Mouse (Mus musculus): ENCODE data around the gene Tpcn2. TPM values are rescaled to one million over a fixed set of nuclear protein-coding genes. Genes with fewer than 3 reads are reported as not detected.

Tpcn2 gene
- polyA plus RNA-seq, 1 experiment from 2014 or later = 9.7 TPM

GRCm38 (mm10) chr7:145234841-145235790 is 48.7 kb downstream of the Tpcn2 start:
- no peaks in the 10 kb centered on the region for H3K36me3 ChIP-seq
- WGBS = 56% methylated on average over 10 of the region's 10 CpGs
- H3K9ac ChIP-seq = no peak overlapping the region
- H3K27ac ChIP-seq = peak overlapping the region; percentile 51
- peaks cover 51% of the 10 kb centered on the region for H3K4me1 ChIP-seq
- no peaks in the 10 kb centered on the region for H3K27me3 ChIP-seq
- H3K9me3 ChIP-seq (replicated peaks) = no peaks in the 10 kb centered on the region
- H3K4me2 ChIP-seq = no peak overlapping the region
- H3K4me3 ChIP-seq (replicated peaks) = no peak overlapping the region
- ATAC-seq (replicated peaks; ENCODE audit: low FRiP score) = no peak

- peak; percentile 67 for ATAC-seq (replicated peaks; ENCODE audit: low FRiP score)
- Histone ChIP-seq H3K9me3 (replicated peaks) (no peaks in the 10 kb centered on the region), H3K9ac (no peak overlapping the region), H3K4me2 (no peak overlapping the region), H3K36me3 (no peaks in the 10 kb centered on the region), H3K4me1 (peaks cover 33% of the 10 kb centered on the region), H3K27ac (peak overlapping the region; percentile 88), H3K4me3 (replicated peaks) (no peak overlapping the region), H3K27me3 (no peaks in the 10 kb centered on the region)
- 50% methylated on average over 9 of the region's 9 CpGs for WGBS
These were observed 52.2 kb downstream of the Tpcn2 start for GRCm38 (mm10) chr7:145231659-145232058.

GRCm38 (mm10) chr7:145226641-145227040 is 57.2 kb downstream of the Tpcn2 start:
- no peak for ATAC-seq (replicated peaks; ENCODE audit: low FRiP score)
- H3K27ac ChIP-seq = no peak overlapping the region
- H3K9ac ChIP-seq = no peak overlapping the region
- H3K4me2 ChIP-seq = no peak overlapping the region
- no peaks in the 10 kb centered on the region for H3K36me3 ChIP-seq
- no peaks in the 10 kb centered on the region for H3K27me3 ChIP-seq
- H3K9me3 ChIP-seq (replicated peaks) = no peaks in the 10 kb centered on the region
- WGBS = 90% methylated on average over 6 of the region's 6 CpGs
- H3K4me1 ChIP-seq = peaks cover 25% of the 10 kb centered on the region
- no peak overlapping the region for H3K4me3 ChIP-seq (replicated peaks)

GRCm38 (mm10) chr7:145225626-145226025 is 58.2 kb downstream of the Tpcn2 start:
- ATAC-seq (replicated peaks; ENCODE audit: low FRiP score) = no peak
- H3K9me3 ChIP-seq (replicated peaks) = no peaks in the 10 kb centered on the region
- no peak overlapping the region for H3K27ac ChIP-seq
- no peak overlapping the region for H3K9ac ChIP-seq
- H3K4me2 ChIP-seq = no peak overlapping the region
- peaks cover 26% of the 10 kb centered on the region for H3K4me1 ChIP-seq
- H3K4me3 ChIP-seq (replicated peaks) = no peak overlapping the region
- 83% methylated on average over 6 of the region's 6 CpGs for WGBS
- H3K27me3 ChIP-seq = no peaks in the 10 kb centered on the region
- H3K36me3 ChIP-seq = no peaks in the 10 kb centered on the region

GRCm38 (mm10) chr7:145221841-145222689 is 61.7 kb downstream of the Tpcn2 start:
- Histone ChIP-seq H3K27ac (peak overlapping the region; percentile 81), H3K4me2 (no peak overlapping the region), H3K4me1 (peaks cover 24% of the 10 kb centered on the region), H3K27me3 (no peaks in the 10 kb centered on the region), H3K4me3 (replicated peaks) (no peak overlapping the region), H3K9me3 (replicated peaks) (no peaks in the 10 kb centered on the region), H3K36me3 (no peaks in the 10 kb centered on the region), H3K9ac (peak overlapping the region; percentile 17; the same call in 1 of the 2 replicates)
- peak; percentile 89 for ATAC-seq (replicated peaks; ENCODE audit: low FRiP score)
- 9% methylated on average over 2 of the region's 2 CpGs for WGBS

GRCm38 (mm10) chr7:145221346-145221745 is 62.5 kb downstream of the Tpcn2 start:
- Histone ChIP-seq H3K9ac (0 out of 2 replicates have a peak overlapping the region, but pooled peaks have one; percentile 17), H3K4me3 (replicated peaks) (no peak overlapping the region), H3K9me3 (replicated peaks) (no peaks in the 10 kb centered on the region), H3K4me2 (no peak overlapping the region), H3K36me3 (no peaks in the 10 kb centered on the region), H3K4me1 (peaks cover 30% of the 10 kb centered on the region), H3K27me3 (no peaks in the 10 kb centered on the region), H3K27ac (peak overlapping the region; percentile 81)
- 51% methylated on average over 2 of the region's 2 CpGs for WGBS
- no peak for ATAC-seq (replicated peaks; ENCODE audit: low FRiP score)

- ATAC-seq (replicated peaks; ENCODE audit: low FRiP score) = no peak
- H3K27ac ChIP-seq = no peak overlapping the region
- WGBS = 81% methylated on average over 9 of the region's 9 CpGs
- H3K36me3 ChIP-seq = no peaks in the 10 kb centered on the region
- no peak overlapping the region for H3K4me3 ChIP-seq (replicated peaks)
- no peak overlapping the region for H3K4me2 ChIP-seq
- no peaks in the 10 kb centered on the region for H3K27me3 ChIP-seq
- no peak overlapping the region for H3K9ac ChIP-seq
- H3K4me1 ChIP-seq = peaks cover 32% of the 10 kb centered on the region
- H3K9me3 ChIP-seq (replicated peaks) = no peaks in the 10 kb centered on the region
These were observed 64.4 kb downstream of the Tpcn2 start for GRCm38 (mm10) chr7:145219420-145219831.

GRCm38 (mm10) chr7:145216591-145216990 is 67.2 kb downstream of the Tpcn2 start:
- no peaks in the 10 kb centered on the region for H3K9me3 ChIP-seq (replicated peaks)
- WGBS = 43% methylated on average over 1 of the region's 1 CpGs
- H3K4me1 ChIP-seq = peaks cover 26% of the 10 kb centered on the region
- no peak; the same call in 1 of the 2 replicates for ATAC-seq (replicated peaks; ENCODE audit: low FRiP score)
- no peak overlapping the region for H3K27ac ChIP-seq
- no peak overlapping the region for H3K4me3 ChIP-seq (replicated peaks)
- H3K27me3 ChIP-seq = no peaks in the 10 kb centered on the region
- H3K9ac ChIP-seq = no peak overlapping the region
- no peaks in the 10 kb centered on the region for H3K36me3 ChIP-seq
- no peak overlapping the region for H3K4me2 ChIP-seq

- 92% methylated on average over 4 of the region's 4 CpGs for WGBS
- no peak for ATAC-seq (replicated peaks; ENCODE audit: low FRiP score)
- Histone ChIP-seq H3K27me3 (no peaks in the 10 kb centered on the region), H3K36me3 (no peaks in the 10 kb centered on the region), H3K4me3 (replicated peaks) (no peak overlapping the region), H3K9me3 (replicated peaks) (no peaks in the 10 kb centered on the region), H3K9ac (no peak overlapping the region), H3K4me2 (no peak overlapping the region), H3K4me1 (peaks cover 31% of the 10 kb centered on the region), H3K27ac (no peak overlapping the region)
These were observed 68.3 kb downstream of the Tpcn2 start for GRCm38 (mm10) chr7:145215476-145215875.

- Histone ChIP-seq H3K9ac (peak overlapping the region; percentile 36), H3K4me3 (replicated peaks) (no peak overlapping the region), H3K9me3 (replicated peaks) (no peaks in the 10 kb centered on the region), H3K36me3 (no peaks in the 10 kb centered on the region), H3K4me1 (peaks cover 32% of the 10 kb centered on the region), H3K27me3 (no peaks in the 10 kb centered on the region), H3K27ac (peak overlapping the region; percentile 90), H3K4me2 (peak overlapping the region; percentile 19; the same call in 1 of the 2 replicates)
- peak; percentile 68 for ATAC-seq (replicated peaks; ENCODE audit: low FRiP score)
- 16% methylated on average over 13 of the region's 14 CpGs for WGBS
These were observed 71.8 kb downstream of the Tpcn2 start for GRCm38 (mm10) chr7:145211680-145212659.

- Histone ChIP-seq H3K4me3 (replicated peaks) (no peak overlapping the region), H3K27me3 (no peaks in the 10 kb centered on the region), H3K4me1 (peaks cover 38% of the 10 kb centered on the region), H3K4me2 (no peak overlapping the region), H3K36me3 (no peaks in the 10 kb centered on the region), H3K27ac (no peak overlapping the region), H3K9ac (no peak overlapping the region), H3K9me3 (replicated peaks) (no peaks in the 10 kb centered on the region)
- ATAC-seq (replicated peaks; ENCODE audit: low FRiP score) = no peak
- WGBS = 80% methylated on average over 4 of the region's 4 CpGs
These were observed 73.2 kb downstream of the Tpcn2 start for GRCm38 (mm10) chr7:145210477-145211070.

Data from kidney, embryonic 15.5 days (tissue).